Mouse (Mus musculus): Measurements from ENCODE around the gene Arl2.
"Not testable (repeated sequence)": the region's sequence is repeated elsewhere in the genome, so short reads cannot be mapped to it uniquely, and the experiment has no call there.

Gene Arl2

GRCm38 (mm10) chr19:6141394-6141749 is at the start of gene Arl2:
Gene Arl2, minus strand, starts transcription at chr19:6141548.
- DNase-seq (ENCODE audit: low spot score in 2 of 2): peak; percentile 76 to 80

GRCm38 (mm10) chr19:6184131-6184530 is 42.8 kb upstream of the Arl2 start, which contains the start of gene Majin:
Gene Majin, plus strand, starts transcription at chr19:6184388.
- no peak for DNase-seq (ENCODE audit: low spot score in 2 of 2)

- DNase-seq (ENCODE audit: low spot score in 2 of 2): no peak
Measured at GRCm38 (mm10) chr19:6182534-6182933, 41.2 kb upstream of the Arl2 start.

DNA sequence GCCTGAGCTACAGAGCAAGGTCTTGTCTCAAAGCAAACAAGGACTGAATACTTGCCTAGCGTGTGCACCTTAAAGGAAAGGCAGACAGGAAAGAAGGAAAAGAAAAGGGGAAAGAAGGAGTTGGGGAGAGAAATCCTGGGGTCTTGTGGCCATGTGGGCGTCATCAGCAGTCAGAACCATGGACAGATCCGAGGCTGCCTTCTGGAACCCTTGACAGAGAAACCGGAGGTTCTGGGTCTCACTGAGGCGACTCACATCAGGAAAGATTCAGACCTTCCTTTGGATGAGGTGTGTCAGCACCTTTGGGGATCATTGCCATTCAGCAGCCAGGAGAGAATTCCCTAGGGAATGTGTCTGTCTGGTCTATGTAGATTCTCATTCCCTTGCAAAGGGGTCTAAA is 40.3 kb upstream of the Arl2 start:
- no peak for DNase-seq (ENCODE audit: low spot score in 2 of 2)

GRCm38 (mm10) chr19:6178775-6179174 is 37.4 kb upstream of the Arl2 start:
- no peak for DNase-seq (ENCODE audit: low spot score in 2 of 2)

GRCm38 (mm10) chr19:6174771-6175170 is 33.4 kb upstream of the Arl2 start:
- DNase-seq (ENCODE audit: low spot score in 2 of 2): no peak

DNA sequence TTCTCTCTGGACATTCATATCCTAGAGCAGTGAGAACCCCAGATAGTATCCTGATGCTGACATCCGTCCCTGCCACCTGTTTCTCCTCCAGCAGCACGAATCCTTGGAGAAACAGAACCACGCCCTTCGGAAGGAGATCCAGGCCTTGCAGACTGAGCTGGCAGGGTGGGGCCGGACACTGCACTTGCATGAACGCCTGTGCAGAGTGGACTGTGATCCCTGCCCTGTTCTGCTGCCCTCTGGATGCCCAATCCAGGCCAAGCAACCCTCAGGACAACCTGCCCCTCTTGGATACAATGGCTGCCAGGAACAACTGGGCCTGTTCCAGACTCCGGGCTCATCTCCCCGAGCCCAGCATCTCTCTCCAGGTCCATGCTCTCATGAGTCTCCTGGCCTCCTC is 29.9 kb upstream of the Arl2 start:
- no peak for DNase-seq (ENCODE audit: low spot score in 2 of 2)

- no peak for DNase-seq (ENCODE audit: low spot score in 2 of 2)
Measured at GRCm38 (mm10) chr19:6166750-6167149, 25.4 kb upstream of the Arl2 start.

- no peak for DNase-seq (ENCODE audit: low spot score in 2 of 2)
Measured at GRCm38 (mm10) chr19:6163872-6164547, 22.7 kb upstream of the Arl2 start.

GRCm38 (mm10) chr19:6157220-6157619 is 15.9 kb upstream of the Arl2 start:
- DNase-seq (ENCODE audit: low spot score in 2 of 2): no peak

GRCm38 (mm10) chr19:6156372-6156771 is 15.0 kb upstream of the Arl2 start:
- DNase-seq (ENCODE audit: low spot score in 2 of 2): no peak

- no peak for DNase-seq (ENCODE audit: low spot score in 2 of 2)
Measured at GRCm38 (mm10) chr19:6155174-6155573, 13.8 kb upstream of the Arl2 start.

DNA sequence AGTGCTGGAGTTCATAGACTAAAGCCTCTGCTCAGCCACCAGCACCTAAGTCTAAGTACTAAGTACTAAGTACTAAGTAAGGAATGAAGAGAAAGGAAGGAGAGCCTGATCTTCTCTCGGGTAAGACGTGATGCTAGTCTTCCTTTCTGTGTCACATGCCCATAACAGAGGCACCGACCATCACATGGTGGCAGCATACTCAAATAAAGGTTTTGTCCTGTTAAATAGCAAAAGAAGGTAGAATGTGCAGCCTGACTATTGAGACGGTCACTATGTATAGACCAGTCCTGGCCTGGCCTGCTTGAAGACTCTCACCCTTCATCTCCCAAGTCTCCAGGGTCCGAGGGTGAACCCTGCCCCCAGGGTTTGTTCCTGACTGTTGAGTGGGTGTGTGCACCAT is 3.5 kb upstream of the Arl2 start:
- no peak for DNase-seq (ENCODE audit: low spot score in 2 of 2)

DNA sequence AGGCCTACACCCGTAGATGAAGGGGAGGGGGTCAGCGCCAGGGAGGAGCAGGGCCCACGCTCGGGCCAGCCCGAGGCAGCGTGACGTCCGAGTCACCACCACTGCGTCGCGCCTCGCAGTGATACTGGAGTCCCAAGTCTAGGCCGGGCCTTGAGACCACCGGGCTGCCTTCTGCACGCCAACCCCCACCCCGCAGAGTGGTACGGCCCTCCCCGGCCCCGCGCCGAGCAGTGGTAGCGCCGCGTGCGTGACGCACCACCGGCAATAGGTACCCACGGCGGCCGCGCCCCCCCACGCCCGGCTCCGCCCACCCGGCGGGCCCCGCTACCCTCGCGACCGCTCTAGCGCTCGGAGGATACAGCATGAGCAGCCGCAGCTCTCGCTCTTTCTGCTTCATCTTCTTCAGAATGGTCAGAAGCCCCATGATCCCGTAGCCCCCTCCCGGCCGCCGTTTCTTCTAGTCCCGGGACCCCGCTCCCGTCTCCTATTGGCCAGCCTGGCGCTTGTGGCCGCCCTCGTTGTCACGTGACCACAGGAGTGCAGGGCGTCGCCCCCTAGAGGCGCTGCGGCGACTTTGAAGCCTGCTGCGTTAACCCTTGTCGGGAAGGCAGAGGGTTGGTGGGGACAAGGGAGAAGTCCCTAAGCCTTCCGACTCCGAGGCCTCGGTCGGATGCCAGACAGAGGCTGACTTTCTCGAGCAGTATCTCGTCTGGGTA is 512 bp downstream of the Arl2 start, which contains the start of gene Batf2:
Gene Batf2, plus strand, starts transcription at position 306 of the 716 bp plus-strand sequence.
- DNase-seq (ENCODE audit: low spot score in 2 of 2): peak; percentile 89 to 92

DNA sequence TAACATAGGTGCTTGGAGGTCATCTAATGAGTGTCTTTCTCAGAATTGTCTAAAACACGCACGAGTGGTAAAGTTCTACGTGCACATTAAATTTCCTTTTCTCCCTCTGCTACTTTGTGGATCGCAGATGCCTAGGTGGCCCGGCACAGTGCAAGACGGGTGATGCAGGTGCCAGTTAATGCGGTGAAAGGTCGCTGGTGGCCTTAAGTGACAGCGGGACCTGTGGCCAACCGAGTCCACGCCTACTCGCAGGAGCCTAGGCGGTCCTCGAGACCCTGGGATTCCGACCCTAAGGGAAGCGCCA is 1.0 kb downstream of the Arl2 start:
- no peak for DNase-seq (ENCODE audit: low spot score in 2 of 2)

- no peak for DNase-seq (ENCODE audit: low spot score in 2 of 2)
Measured at GRCm38 (mm10) chr19:6139701-6140100, 1.6 kb downstream of the Arl2 start.

DNA sequence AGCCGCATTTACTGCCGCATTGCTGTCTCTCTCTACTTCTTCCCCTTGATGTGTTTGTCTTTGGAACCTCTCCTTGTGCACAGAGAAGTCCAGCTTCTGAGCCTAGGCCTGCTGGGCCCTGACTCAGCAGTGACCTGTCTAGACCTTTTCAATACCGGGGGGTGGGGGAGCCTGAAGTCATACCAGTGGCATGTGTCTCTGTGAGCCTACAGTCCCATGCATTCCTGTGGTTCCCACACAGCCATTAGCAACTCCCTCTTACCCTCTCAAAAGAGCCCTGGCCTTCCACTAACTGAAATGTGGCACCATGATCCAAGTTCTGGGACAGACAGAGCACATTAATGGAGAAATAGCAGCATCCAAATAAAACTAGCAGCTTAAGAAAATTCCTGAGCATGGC is 5.0 kb downstream of the Arl2 start:
- DNase-seq (ENCODE audit: low spot score in 2 of 2): no peak

DNA sequence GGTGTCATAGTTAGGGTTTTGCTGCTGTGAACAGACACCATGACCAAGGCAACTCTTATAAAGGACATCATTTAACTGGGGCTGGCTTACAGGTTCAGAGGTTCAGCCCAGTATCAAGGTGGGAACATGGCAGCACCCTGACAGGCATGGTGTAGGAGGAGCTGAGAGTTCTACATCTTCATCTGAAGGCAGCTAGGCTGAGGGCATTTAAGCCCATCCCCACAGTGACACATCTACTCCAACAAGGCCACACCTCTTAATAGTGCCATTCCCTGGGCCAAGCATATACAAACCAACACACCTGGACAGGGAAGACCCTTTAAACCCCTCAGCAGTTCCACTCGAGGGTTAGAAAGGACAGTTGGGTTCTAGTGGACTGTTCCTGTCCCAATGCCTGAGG is 8.2 kb downstream of the Arl2 start:
- not testable (repeated sequence) for DNase-seq (ENCODE audit: low spot score in 2 of 2)

- no peak for DNase-seq (ENCODE audit: low spot score in 2 of 2)
Measured at GRCm38 (mm10) chr19:6132171-6132827, 9.0 kb downstream of the Arl2 start.

DNA sequence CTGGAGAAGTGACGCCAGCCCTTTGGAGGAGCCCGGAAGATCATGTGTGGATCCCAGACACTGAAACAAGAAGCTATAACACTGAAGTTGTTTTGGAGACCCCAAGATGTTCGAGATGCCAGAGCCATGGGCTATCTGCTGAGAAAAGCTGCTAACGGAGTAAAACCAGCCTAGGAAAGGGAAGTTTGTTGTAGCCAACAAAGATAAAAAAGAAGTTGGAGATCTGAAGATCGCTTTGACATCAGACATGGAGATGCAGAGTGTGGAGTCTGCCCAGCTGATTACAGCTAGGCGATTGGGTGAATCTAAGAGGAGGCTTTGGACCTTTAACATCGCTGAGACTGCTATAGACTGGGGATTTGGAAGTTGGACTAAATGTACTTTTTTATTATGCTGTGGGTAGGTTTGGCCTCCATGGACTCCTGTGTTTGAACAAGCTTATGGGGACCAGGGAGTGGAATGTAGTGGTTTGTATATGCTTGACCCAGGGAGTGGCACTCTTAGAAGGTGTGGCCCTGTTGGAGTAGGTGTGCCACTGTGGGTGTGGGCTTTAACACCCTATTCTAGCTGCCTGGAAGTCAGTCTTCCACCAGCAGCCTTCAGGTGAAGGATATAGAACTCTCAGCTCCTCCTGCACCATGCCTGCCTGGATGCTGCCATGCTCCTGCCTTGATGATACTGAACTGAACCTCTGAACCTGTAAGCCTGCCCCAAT is 10.8 kb downstream of the Arl2 start:
- not testable (repeated sequence) for DNase-seq (ENCODE audit: low spot score in 2 of 2)

DNA sequence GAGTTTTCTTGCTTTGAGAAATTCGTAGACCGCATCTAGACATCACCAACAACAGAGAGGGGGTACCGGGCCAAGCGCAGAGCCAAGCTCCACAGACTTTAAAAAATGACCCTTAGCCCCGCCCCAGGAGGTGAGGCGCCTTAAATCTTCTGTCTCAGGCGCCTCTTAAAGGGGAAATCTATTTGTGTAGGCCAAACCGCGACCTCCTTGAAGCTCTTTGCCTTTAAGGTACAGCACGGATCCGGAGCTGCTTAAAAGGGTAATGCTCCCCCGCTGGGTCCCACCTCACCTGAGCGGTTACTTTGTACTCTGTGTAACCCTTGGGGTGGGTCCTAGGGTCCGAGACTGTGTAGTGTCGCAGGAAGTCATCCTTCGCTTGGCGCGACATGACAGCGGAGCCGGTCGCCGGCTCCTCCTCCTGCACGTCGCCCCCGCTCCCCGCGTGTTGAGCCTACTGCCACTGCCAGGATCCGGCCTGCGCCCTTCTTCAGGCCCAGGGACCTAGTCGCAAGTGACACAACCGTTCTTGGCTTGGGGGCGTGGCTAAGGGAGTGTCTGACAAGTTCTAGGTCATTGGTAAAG is 13.5 kb downstream of the Arl2 start, which contains the start of gene Snx15:
Gene Snx15, minus strand, starts transcription at position 545 of the 582 bp plus-strand sequence.
- peak; percentile 92 to 94 for DNase-seq (ENCODE audit: low spot score in 2 of 2)

Measured in frontal cortex, postnatal 10 days (tissue).